Mouse (Mus musculus) neural tube, embryonic 11.5 days (tissue): ENCODE measurements at regions not wholly inside any gene's neighbourhood (a gene's known extent, or its start where the extent isn't known, plus 50 kb on each side); places are given as distances from the start of the nearest gene placed in this dataset.
A peak's percentile ranks its signal among the peaks of the same experiment; 100 is the strongest.

Experiments used
- ATAC-seq: fragments of 200-750 bp; cut with Nextera tagmentation; 2 replicates; pipeline ENCODE4 v1.8.0; 2017; ENCODE audit warnings: moderate number of reproducible peaks, mild to moderate bottlenecking, moderate TSS enrichment, moderate library complexity; ENCODE audit not compliant: insufficient read depth, low FRiP score, low TSS enrichment
- DNase-seq: peaks from one replicate; pipeline ENCODE4 v3.0.0-alpha.2; 2015; ENCODE audit warnings: low spot score
- H3K27ac ChIP-seq: fragments of 300-500 bp; sonication (generic); 2 replicates; pipeline ENCODE4 v1.5.1; 2014; ENCODE audit warnings: low read depth, mild to moderate bottlenecking, low read length
- H3K27me3 ChIP-seq: fragments of 300-500 bp; sonication (generic); 2 replicates; pipeline ENCODE4 v1.6.1; 2014; ENCODE audit warnings: mild to moderate bottlenecking, low read length, mixed read lengths; ENCODE audit not compliant: control insufficient read depth, insufficient read depth
- H3K36me3 ChIP-seq: fragments of 300-500 bp; sonication (generic); 2 replicates; pipeline ENCODE4 v1.6.1; 2014; ENCODE audit warnings: mild to moderate bottlenecking, low read length, moderate library complexity, mixed read lengths; ENCODE audit not compliant: control insufficient read depth, insufficient read depth
- H3K4me1 ChIP-seq: fragments of 300-500 bp; sonication (generic); 2 replicates; pipeline ENCODE4 v1.6.1; 2014; ENCODE audit warnings: low read length, mixed read lengths; ENCODE audit not compliant: control insufficient read depth, insufficient read depth
- H3K4me2 ChIP-seq: fragments of 300-500 bp; sonication (generic); 2 replicates; pipeline ENCODE4 v1.6.1; 2014; ENCODE audit warnings: low read depth, mild to moderate bottlenecking, moderate library complexity
- H3K4me3 ChIP-seq: fragments of 300-500 bp; sonication (generic); 2 replicates; pipeline ENCODE4 v1.5.1; 2014; ENCODE audit warnings: low read depth, low read length
- H3K9ac ChIP-seq: fragments of 300-500 bp; sonication (generic); 2 replicates; pipeline ENCODE4 v1.6.1; 2014; ENCODE audit warnings: mild to moderate bottlenecking, low read length
- H3K9me3 ChIP-seq: fragments of 300-500 bp; sonication (generic); 2 replicates; pipeline ENCODE4 v1.6.1; 2016; ENCODE audit warnings: low read length; ENCODE audit not compliant: control insufficient read depth
- WGBS: fragments of 180-500 bp; shearing (Covaris S2); extraction: QIAGEN DNeasy Blood & Tissue Kit; methylation state at CpG from one replicate; pipeline ENCODE4 v1.1.7; 2014; 5-methylcytosine and 5-hydroxymethylcytosine counted together

DNA sequence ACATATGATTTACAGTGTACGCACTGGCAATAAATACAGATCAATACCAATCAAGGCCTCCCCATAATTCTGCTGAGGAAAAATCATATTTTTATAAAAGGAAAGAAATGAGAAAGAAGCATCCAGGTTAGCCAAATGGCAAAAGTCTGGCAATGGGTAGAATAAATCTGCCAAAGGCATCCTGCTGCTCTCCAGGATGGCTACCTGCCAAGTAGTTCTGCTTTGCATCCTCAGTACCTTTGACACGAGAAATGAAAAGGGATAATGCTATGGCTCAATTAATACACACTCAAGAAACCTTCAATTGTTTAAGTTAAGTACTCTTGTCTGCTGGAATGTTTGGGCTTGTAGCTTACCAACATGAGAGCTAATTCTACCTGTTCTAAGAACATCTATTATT is 451.2 kb upstream of the Marcks start:
- 80% methylated on average over 2 of the region's 2 CpGs for WGBS
- no peak overlapping the region for H3K4me3 ChIP-seq
- ATAC-seq (no peak), DNase-seq (no peak)
- H3K4me2 ChIP-seq, result no peak overlapping the region
- H3K27ac ChIP-seq, result no peak overlapping the region
- H3K9me3 ChIP-seq, result no peaks in the 10 kb centered on the region
- H3K36me3 ChIP-seq, result no peaks in the 10 kb centered on the region
- no peaks in the 10 kb centered on the region for H3K27me3 ChIP-seq
- no peak overlapping the region for H3K9ac ChIP-seq
- no peaks in the 10 kb centered on the region for H3K4me1 ChIP-seq

- DNase-seq (no peak), ATAC-seq (no peak)
- Histone ChIP-seq H3K4me1 (no peaks in the 10 kb centered on the region), H3K4me3 (no peak overlapping the region), H3K4me2 (no peak overlapping the region), H3K9me3 (no peaks in the 10 kb centered on the region), H3K36me3 (no peaks in the 10 kb centered on the region), H3K9ac (no peak overlapping the region), H3K27me3 (no peaks in the 10 kb centered on the region), H3K27ac (no peak overlapping the region)
- 95% methylated on average over 1 of the region's 1 CpGs for WGBS
These were observed 450.3 kb upstream of the Marcks start for GRCm38 (mm10) chr10:37589009-37589408.

- Histone ChIP-seq H3K4me1 (no peaks in the 10 kb centered on the region), H3K27ac (no peak overlapping the region), H3K27me3 (no peaks in the 10 kb centered on the region), H3K9me3 (no peaks in the 10 kb centered on the region), H3K36me3 (no peaks in the 10 kb centered on the region), H3K4me2 (no peak overlapping the region), H3K9ac (no peak overlapping the region), H3K4me3 (no peak overlapping the region)
- 80% methylated on average over 2 of the region's 2 CpGs for WGBS
- ATAC-seq (no peak), DNase-seq (no peak)
These were observed 432.5 kb upstream of the Marcks start for GRCm38 (mm10) chr10:37571171-37571570.

DNA sequence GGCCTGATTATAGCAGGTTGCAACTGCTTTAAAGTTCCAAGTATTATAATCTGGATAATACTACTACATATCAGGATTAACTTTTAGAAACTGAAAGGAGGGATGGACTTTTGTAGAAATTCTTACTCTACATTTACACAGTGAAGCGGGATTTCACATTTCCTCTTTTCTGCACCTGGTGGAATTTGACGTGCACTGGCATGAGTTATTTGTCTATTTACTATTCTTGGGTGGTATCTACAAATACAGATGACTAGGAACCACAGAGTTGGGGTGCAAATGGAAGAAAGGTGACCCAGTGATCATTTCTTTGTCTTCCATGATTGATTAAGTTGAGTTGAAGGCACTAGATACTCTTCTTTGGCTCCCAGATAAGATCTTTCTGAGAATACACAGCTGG is 423.0 kb upstream of the Marcks start:
- Histone ChIP-seq H3K4me3 (no peak overlapping the region), H3K27me3 (no peaks in the 10 kb centered on the region), H3K36me3 (no peaks in the 10 kb centered on the region), H3K4me1 (no peaks in the 10 kb centered on the region), H3K4me2 (no peak overlapping the region), H3K9me3 (no peaks in the 10 kb centered on the region), H3K9ac (no peak overlapping the region), H3K27ac (no peak overlapping the region)
- DNase-seq (no peak), ATAC-seq (no peak)
- WGBS, result 83% methylated on average over 2 of the region's 2 CpGs

GRCm38 (mm10) chr10:37549446-37549845 is 410.7 kb upstream of the Marcks start:
- no peak overlapping the region for H3K9ac ChIP-seq
- DNase-seq (no peak), ATAC-seq (no peak)
- no peaks in the 10 kb centered on the region for H3K9me3 ChIP-seq
- no peaks in the 10 kb centered on the region for H3K4me1 ChIP-seq
- H3K4me3 ChIP-seq, result no peak overlapping the region
- no peaks in the 10 kb centered on the region for H3K36me3 ChIP-seq
- WGBS, result 89% methylated on average over 2 of the region's 2 CpGs
- H3K4me2 ChIP-seq, result no peak overlapping the region
- no peak overlapping the region for H3K27ac ChIP-seq
- no peaks in the 10 kb centered on the region for H3K27me3 ChIP-seq

GRCm38 (mm10) chr10:37540703-37541102 is 402.0 kb upstream of the Marcks start:
- Histone ChIP-seq H3K9ac (no peak overlapping the region), H3K27ac (no peak overlapping the region), H3K4me1 (no peaks in the 10 kb centered on the region), H3K27me3 (no peaks in the 10 kb centered on the region), H3K36me3 (no peaks in the 10 kb centered on the region), H3K4me2 (no peak overlapping the region), H3K9me3 (no peaks in the 10 kb centered on the region), H3K4me3 (no peak overlapping the region)
- WGBS, result 91% methylated on average over 1 of the region's 1 CpGs
- no peak for DNase-seq
- ATAC-seq, result no peak

DNA sequence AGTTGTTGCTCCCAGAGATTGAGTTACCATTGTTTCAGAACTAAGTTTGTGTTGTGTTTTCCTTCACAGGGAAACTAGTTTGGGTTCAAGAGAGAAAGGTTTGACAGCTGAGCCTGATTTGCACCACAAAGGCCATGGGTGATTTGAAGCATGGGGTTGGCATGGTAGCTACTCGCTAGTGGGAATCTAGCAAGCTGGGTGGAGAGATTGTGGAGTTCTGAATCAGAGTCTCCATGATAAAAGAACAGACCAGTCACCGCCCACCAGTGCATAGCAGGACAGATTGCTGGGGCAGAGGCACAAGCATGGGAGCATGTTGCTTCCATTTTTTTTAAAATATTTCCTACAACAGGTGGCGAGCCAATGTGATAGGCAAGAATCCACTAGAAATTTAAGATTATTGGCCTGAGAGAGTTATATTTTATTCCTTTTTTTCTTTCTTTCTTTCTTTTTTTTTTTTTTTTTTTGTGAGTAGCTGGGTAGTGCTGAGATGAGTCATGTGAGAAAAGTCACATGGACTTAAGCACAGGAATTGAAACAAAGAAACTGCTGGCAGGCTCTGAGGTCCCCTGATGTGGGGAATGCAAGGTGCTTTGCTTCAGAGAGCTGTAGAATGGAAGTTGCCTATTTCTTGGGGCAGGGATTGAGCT is 367.4 kb upstream of the Marcks start:
- Histone ChIP-seq H3K27me3 (no peaks in the 10 kb centered on the region), H3K4me1 (peaks cover 3% of the 10 kb centered on the region; the same call in 1 of the 2 replicates), H3K4me3 (no peak overlapping the region), H3K9me3 (no peaks in the 10 kb centered on the region), H3K36me3 (no peaks in the 10 kb centered on the region), H3K27ac (no peak overlapping the region), H3K9ac (no peak overlapping the region), H3K4me2 (no peak overlapping the region)
- DNase-seq (no peak), ATAC-seq (no peak)
- 61% methylated on average over 3 of the region's 3 CpGs for WGBS

GRCm38 (mm10) chr10:37504468-37504867 is 365.7 kb upstream of the Marcks start:
- Histone ChIP-seq H3K27me3 (no peaks in the 10 kb centered on the region), H3K4me2 (no peak overlapping the region), H3K4me1 (peaks cover 3% of the 10 kb centered on the region; the same call in 1 of the 2 replicates), H3K27ac (no peak overlapping the region), H3K36me3 (no peaks in the 10 kb centered on the region), H3K4me3 (no peak overlapping the region), H3K9me3 (no peaks in the 10 kb centered on the region), H3K9ac (no peak overlapping the region; the same call in 1 of the 2 replicates)
- ATAC-seq (0 out of 2 replicates have a peak, but pooled peaks have one; percentile 27), DNase-seq (no peak)
- WGBS, result 54% methylated on average over 2 of the region's 2 CpGs

- H3K9me3 ChIP-seq, result no peaks in the 10 kb centered on the region
These were observed 363.8 kb upstream of the Marcks start for GRCm38 (mm10) chr10:37502505-37502904.

More at GRCm38 (mm10) chr10:37502505-37502904, 363.8 kb upstream of the Marcks start:
- ATAC-seq, result no peak
- H3K36me3 ChIP-seq, result no peaks in the 10 kb centered on the region
- H3K9ac ChIP-seq, result no peak overlapping the region
- H3K27ac ChIP-seq, result no peak overlapping the region
- H3K27me3 ChIP-seq, result no peaks in the 10 kb centered on the region
- peaks cover 3% of the 10 kb centered on the region; the same call in 1 of the 2 replicates for H3K4me1 ChIP-seq
- no peak overlapping the region for H3K4me3 ChIP-seq
- DNase-seq, result no peak
- no peak overlapping the region for H3K4me2 ChIP-seq
